Mouse (Mus musculus) limb, embryonic 15.5 days (tissue): ENCODE data around the gene Mdh2. TPM values are rescaled to one million over a fixed set of nuclear protein-coding genes. Genes with fewer than 3 reads are reported as not detected.

Experiments
- ATAC-seq: fragments of 200-750 bp; cut with Nextera tagmentation; 2 replicates; pipeline ENCODE4 v1.8.0; 2017; ENCODE audit warnings: low read depth, moderate TSS enrichment; ENCODE audit not compliant: insufficient number of reproducible peaks, low FRiP score, low TSS enrichment
- H3K27ac ChIP-seq: fragments of 300-500 bp; sonication (generic); 2 replicates; pipeline ENCODE4 v1.5.1; 2015; ENCODE audit warnings: moderate library complexity, mild to moderate bottlenecking, inconsistent platforms
- H3K27me3 ChIP-seq: fragments of 300-500 bp; sonication (generic); 2 replicates; pipeline ENCODE4 v1.6.1; 2015; ENCODE audit warnings: inconsistent platforms
- H3K36me3 ChIP-seq: fragments of 300-500 bp; sonication (generic); 2 replicates; pipeline ENCODE4 v1.6.1; 2015; ENCODE audit warnings: inconsistent platforms
- H3K4me1 ChIP-seq: fragments of 300-500 bp; sonication (generic); 2 replicates; pipeline ENCODE4 v1.6.1; 2015; ENCODE audit warnings: inconsistent platforms
- H3K4me2 ChIP-seq: fragments of 300-500 bp; sonication (generic); 2 replicates; pipeline ENCODE4 v1.6.1; 2015; ENCODE audit warnings: mild to moderate bottlenecking, inconsistent platforms
- H3K4me3 ChIP-seq: fragments of 300-500 bp; sonication (generic); 2 replicates; pipeline ENCODE4 v1.5.1; 2015; ENCODE audit warnings: mild to moderate bottlenecking, inconsistent platforms
- H3K9ac ChIP-seq: fragments of 300-500 bp; sonication (generic); 2 replicates; pipeline ENCODE4 v1.6.1; 2015; ENCODE audit warnings: inconsistent platforms
- H3K9me3 ChIP-seq: fragments of 300-500 bp; sonication (generic); 2 replicates; pipeline ENCODE4 v1.6.1; 2016; ENCODE audit warnings: inconsistent platforms
- WGBS: fragments of 180-500 bp; shearing (Covaris S2); methylation state at CpG from one replicate; pipeline ENCODE4 v1.1.7; 2015; 5-methylcytosine and 5-hydroxymethylcytosine counted together
- polyA plus RNA-seq: library from polyadenylated mRNA; unstranded; fragments of >200 nt; fragmentation: Nextera tagmentation; extraction: Ambion mirVana; gene quantifications from 2 replicates; pipeline ENCODE4 v1.2.1, GENCODE M21; 2015

Gene Mdh2
- polyA plus RNA-seq, 1 experiment from 2014 or later = 435 TPM

DNA sequence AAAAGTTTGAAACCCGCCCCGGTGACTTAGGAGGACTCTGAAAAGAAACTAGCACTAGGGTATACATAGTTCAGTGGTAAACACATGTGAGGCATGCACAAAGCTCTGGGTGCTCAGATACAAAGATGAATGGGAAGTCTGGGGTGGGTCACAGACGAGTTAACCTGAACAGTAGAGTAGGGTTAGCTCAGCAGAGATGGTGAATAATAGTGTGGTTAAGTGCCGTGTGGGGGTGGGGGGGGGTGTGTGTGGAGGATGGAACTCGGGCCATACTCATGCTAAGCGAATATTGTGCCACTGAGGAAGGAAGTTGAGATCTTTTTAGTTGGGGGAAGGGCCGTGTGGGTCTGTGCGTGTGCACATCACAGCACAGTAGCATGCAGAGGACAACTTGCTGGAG is 2.1 kb downstream of the Mdh2 start:
- Histone ChIP-seq H3K4me2 (no peak overlapping the region), H3K4me1 (peaks cover 31% of the 10 kb centered on the region), H3K4me3 (no peak overlapping the region), H3K36me3 (peaks cover 37% of the 10 kb centered on the region), H3K9ac (no peak overlapping the region), H3K27ac (no peak overlapping the region), H3K27me3 (no peaks in the 10 kb centered on the region), H3K9me3 (no peaks in the 10 kb centered on the region)
- WGBS = 87% methylated on average over 8 of the region's 8 CpGs
- no peak for ATAC-seq

DNA sequence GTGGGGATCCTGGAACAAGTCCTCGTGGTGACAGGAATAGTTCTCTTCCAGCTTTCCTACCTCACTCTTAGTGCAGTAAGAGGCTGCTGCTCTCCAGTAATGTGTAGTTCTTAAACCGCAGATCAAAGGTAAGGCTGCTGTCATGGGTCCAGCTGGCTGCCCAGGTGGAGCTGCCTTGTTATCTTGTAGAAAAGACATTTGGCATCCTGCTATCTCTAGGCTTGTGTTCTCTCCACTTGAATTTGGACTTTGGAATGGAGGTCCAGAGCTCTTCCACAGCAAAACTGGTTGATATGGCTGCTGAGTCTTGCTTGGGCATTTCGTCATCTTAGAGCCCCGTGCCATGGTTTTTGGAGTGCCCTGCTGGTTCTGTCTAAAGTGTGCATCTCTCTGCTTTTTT is 4.6 kb downstream of the Mdh2 start:
- ATAC-seq = no peak
- no peaks in the 10 kb centered on the region for H3K9me3 ChIP-seq
- peaks cover 63% of the 10 kb centered on the region for H3K36me3 ChIP-seq
- WGBS = 84% methylated on average over 4 of the region's 4 CpGs
- H3K27ac ChIP-seq = no peak overlapping the region
- H3K9ac ChIP-seq = no peak overlapping the region
- no peaks in the 10 kb centered on the region for H3K27me3 ChIP-seq
- peaks cover 20% of the 10 kb centered on the region for H3K4me1 ChIP-seq
- H3K4me3 ChIP-seq = no peak overlapping the region
- H3K4me2 ChIP-seq = no peak overlapping the region

DNA sequence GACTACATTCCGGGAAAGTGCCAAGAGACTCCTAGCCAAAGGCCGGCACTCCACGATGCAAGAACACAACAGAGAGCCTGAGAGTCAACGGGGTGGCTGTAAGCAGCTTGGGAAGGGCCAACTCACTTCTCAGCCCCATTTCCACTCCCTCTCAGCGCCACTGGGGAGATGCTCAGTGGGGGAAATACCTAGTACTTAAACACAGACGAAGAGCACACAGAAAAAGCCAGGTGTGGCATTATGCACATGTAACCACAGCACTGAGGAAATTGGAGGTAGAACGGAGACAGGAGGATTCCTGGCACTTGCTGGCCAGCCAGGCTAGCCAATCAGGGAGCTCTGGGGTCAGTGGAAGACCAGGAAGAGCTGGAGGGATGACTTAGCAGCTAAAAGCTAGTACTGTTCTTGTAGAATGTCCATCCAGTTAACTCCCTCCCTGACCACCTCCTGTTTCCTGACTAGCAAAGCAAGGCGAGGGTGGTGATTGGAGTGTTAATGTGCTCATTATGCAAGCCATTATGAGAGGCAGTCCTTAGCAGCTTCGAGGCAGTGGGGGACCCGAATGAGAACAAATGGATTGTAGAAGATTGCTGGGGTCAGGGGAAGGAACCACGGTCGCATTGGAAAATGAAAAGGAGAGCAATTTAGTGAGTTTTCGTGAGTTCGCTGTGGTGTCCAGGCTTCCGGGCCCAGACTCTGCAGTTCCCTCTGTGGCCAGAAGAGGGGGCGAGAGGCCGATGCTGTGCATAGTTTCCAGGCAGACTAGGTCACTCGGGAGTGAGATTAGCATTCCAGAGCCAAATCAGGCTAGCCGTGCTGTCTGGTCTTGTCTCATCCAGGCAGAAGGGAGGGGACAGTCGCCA is 15.9 kb downstream of the Mdh2 start:
- no peaks in the 10 kb centered on the region for H3K9me3 ChIP-seq
- ATAC-seq = peak; percentile 33; the same call in 1 of the 2 replicates
- WGBS = 14% methylated on average over 20 of the region's 20 CpGs
- peak overlapping the region; percentile 28 for H3K4me3 ChIP-seq
- peaks cover 31% of the 10 kb centered on the region for H3K36me3 ChIP-seq
- H3K9ac ChIP-seq = no peak overlapping the region
- no peaks in the 10 kb centered on the region for H3K27me3 ChIP-seq
- peaks cover 9% of the 10 kb centered on the region for H3K4me1 ChIP-seq
- no peak overlapping the region for H3K27ac ChIP-seq
- H3K4me2 ChIP-seq = peak overlapping the region; percentile 38

DNA sequence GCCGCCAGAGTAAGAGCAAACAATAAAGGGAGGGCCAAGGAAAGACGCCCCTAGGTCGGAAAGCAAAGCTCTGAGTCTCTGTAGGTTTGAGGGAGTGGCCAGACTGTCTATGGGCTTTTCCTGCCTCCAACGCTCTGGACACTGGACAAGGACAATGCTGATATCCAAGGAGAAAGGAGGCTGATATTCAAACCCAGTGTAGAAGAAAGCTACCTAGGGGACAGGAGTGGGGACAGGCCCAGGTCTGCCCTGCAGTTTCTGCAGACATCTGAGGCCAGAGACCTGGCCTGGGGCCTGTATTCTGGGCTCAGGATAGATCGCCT is 16.5 kb downstream of the Mdh2 start:
- Histone ChIP-seq H3K27me3 (no peaks in the 10 kb centered on the region), H3K4me3 (peak overlapping the region; percentile 28), H3K4me2 (peak overlapping the region; percentile 38), H3K9ac (no peak overlapping the region), H3K9me3 (no peaks in the 10 kb centered on the region), H3K4me1 (peaks cover 9% of the 10 kb centered on the region), H3K36me3 (peaks cover 25% of the 10 kb centered on the region), H3K27ac (no peak overlapping the region)
- no peak for ATAC-seq
- WGBS = 10% methylated on average over 5 of the region's 5 CpGs

DNA sequence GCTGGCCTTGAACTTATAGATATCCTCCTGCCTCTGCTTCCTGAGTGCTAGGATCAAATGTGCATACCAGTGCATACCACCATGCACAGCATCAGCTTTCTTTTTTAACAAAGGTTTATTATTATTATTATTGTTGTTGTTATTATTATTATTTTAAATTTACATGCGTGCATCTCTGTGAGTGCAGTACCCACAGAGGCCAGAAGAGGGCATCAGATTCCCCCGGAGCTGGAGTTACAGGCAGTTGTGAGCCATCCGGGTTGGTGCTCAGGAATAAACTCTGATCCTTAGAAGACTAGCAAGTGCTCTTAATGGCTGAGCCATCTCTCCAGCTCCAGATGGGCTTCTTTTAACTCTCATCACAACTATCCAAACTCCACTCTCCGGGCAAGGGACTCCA is 21.5 kb downstream of the Mdh2 start:
- no peak overlapping the region for H3K4me2 ChIP-seq
- no peak overlapping the region for H3K9ac ChIP-seq
- 44% methylated on average over 4 of the region's 4 CpGs for WGBS
- H3K27me3 ChIP-seq = 0 out of 2 replicates have a peak, but pooled peaks cover 4% of the 10 kb centered on the region
- no peaks in the 10 kb centered on the region for H3K9me3 ChIP-seq
- no peak overlapping the region for H3K27ac ChIP-seq
- no peaks in the 10 kb centered on the region for H3K36me3 ChIP-seq
- ATAC-seq = no peak
- no peak overlapping the region for H3K4me3 ChIP-seq
- H3K4me1 ChIP-seq = peaks cover 13% of the 10 kb centered on the region

DNA sequence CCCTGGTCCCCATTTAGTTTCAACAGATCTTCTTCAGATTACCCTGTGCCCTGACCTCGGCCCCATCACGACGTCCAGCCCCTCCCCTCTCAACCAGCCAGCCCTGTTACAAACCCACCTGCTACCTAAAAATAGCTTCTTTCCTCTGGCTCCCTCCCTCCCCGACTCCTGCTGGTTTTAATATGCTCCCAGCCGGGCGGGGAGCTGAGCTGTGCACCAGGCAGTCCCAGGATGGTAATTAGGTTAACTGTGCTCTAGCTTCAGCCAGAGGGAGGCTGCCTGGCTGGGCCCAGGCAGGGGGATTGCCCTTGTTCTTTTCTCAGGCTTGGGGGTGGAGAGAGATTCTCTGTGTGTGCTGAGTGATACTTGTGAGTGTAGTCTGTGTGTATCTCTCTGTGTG is 22.6 kb downstream of the Mdh2 start:
- Histone ChIP-seq H3K27me3 (0 out of 2 replicates have a peak, but pooled peaks cover 4% of the 10 kb centered on the region), H3K36me3 (no peaks in the 10 kb centered on the region), H3K27ac (no peak overlapping the region), H3K4me2 (no peak overlapping the region), H3K4me1 (peaks cover 11% of the 10 kb centered on the region), H3K9ac (0 out of 2 replicates have a peak overlapping the region, but pooled peaks have one; percentile 27), H3K4me3 (no peak overlapping the region), H3K9me3 (no peaks in the 10 kb centered on the region)
- 0 out of 2 replicates have a peak, but pooled peaks have one; percentile 58 for ATAC-seq
- under 1% methylated on average over 6 of the region's 6 CpGs for WGBS

DNA sequence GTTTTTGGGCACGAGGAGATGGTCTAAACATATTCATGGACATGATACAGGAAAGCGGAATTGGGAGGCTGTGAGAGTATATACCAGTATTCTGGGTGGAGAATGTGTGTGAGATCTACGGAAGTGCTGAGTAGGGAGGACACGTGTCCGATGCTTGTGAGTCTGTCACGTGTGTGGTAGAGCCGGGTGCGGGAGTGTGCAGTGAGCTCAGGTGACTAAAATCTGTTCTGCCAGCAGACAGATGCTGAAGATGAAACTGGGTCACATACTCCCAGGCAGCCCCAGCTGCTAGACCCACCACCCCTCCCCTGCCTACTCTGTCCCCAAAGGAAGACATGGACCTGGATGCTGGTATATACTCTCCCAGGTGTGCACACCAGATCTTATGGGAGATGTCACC is 24.4 kb downstream of the Mdh2 start:
- H3K27ac ChIP-seq = no peak overlapping the region
- no peak overlapping the region for H3K9ac ChIP-seq
- ATAC-seq = no peak
- no peaks in the 10 kb centered on the region for H3K9me3 ChIP-seq
- H3K4me1 ChIP-seq = peaks cover 14% of the 10 kb centered on the region
- H3K36me3 ChIP-seq = no peaks in the 10 kb centered on the region
- H3K4me3 ChIP-seq = no peak overlapping the region
- H3K4me2 ChIP-seq = no peak overlapping the region
- H3K27me3 ChIP-seq = 0 out of 2 replicates have a peak, but pooled peaks cover 4% of the 10 kb centered on the region
- 93% methylated on average over 8 of the region's 8 CpGs for WGBS

DNA sequence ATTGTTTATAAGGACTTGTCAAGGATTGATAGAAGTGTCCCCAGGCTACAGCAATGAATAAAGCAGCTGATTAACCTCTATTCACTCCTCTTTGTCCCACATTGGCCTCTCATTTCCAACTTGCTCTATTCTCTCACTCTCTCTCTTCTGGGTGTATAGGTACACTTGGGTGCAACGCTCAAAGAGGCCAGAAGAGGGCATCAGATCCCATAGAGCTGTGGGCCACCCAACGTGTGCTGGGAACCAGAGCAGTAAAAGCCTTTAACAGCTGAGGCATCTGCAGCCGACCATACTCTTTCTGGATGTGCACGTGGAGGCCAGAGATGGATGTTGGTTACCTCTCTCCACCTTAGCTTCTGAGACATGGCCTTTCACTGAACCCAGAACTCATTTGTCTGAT is 24.9 kb downstream of the Mdh2 start:
- ATAC-seq = no peak
- no peak overlapping the region for H3K27ac ChIP-seq
- 49% methylated on average over 4 of the region's 4 CpGs for WGBS
- H3K4me3 ChIP-seq = no peak overlapping the region
- 0 out of 2 replicates have a peak, but pooled peaks cover 4% of the 10 kb centered on the region for H3K27me3 ChIP-seq
- no peak overlapping the region for H3K9ac ChIP-seq
- H3K4me2 ChIP-seq = no peak overlapping the region
- no peaks in the 10 kb centered on the region for H3K36me3 ChIP-seq
- peaks cover 14% of the 10 kb centered on the region for H3K4me1 ChIP-seq
- H3K9me3 ChIP-seq = no peaks in the 10 kb centered on the region

DNA sequence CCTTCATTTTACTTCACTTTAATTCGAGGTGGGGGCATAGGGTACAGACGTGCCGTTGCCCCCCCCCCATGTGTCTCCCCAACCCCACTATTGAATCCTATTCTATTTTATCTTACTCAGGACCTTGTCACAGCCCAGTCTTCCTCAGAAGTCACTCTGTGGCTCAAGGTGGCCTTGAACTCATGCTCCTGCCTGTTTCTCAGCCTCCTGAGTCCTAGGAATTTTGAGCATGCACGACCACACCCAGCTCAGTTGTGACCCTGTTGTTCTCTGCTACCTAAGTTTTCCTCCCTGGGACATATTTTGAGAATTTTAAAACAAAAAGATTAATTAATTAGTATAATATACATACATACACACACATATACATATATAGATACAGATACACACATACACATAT is 25.4 kb downstream of the Mdh2 start:
- no peak overlapping the region for H3K27ac ChIP-seq
- H3K4me2 ChIP-seq = no peak overlapping the region
- no peak overlapping the region for H3K9ac ChIP-seq
- 79% methylated on average over 4 of the region's 4 CpGs for WGBS
- H3K27me3 ChIP-seq = 0 out of 2 replicates have a peak, but pooled peaks cover 4% of the 10 kb centered on the region
- peaks cover 14% of the 10 kb centered on the region for H3K4me1 ChIP-seq
- no peak overlapping the region for H3K4me3 ChIP-seq
- no peak for ATAC-seq
- H3K9me3 ChIP-seq = no peaks in the 10 kb centered on the region
- no peaks in the 10 kb centered on the region for H3K36me3 ChIP-seq

DNA sequence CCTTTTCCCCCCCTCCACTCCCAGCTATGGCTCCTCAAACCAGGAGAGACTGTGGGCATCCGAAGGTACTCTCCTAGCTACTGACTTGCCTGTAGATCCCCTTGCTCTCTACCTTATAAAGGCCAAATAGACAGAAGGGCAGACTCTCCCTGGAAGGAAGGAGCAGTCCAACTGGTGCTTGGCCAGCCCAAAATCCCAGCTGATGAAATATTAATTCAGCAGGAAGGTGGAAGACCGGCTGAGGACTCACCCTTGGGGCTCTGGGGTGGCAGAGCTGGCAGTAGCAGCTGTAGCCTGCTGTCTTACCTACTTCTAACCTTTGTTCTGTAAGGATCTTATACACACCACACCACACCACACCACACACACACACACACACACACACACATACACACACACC is 26.5 kb downstream of the Mdh2 start:
- WGBS = 59% methylated on average over 2 of the region's 2 CpGs
- no peak overlapping the region for H3K4me2 ChIP-seq
- H3K36me3 ChIP-seq = no peaks in the 10 kb centered on the region
- no peak overlapping the region for H3K4me3 ChIP-seq
- H3K4me1 ChIP-seq = peaks cover 14% of the 10 kb centered on the region
- 0 out of 2 replicates have a peak, but pooled peaks cover 4% of the 10 kb centered on the region for H3K27me3 ChIP-seq
- ATAC-seq = no peak
- H3K27ac ChIP-seq = no peak overlapping the region
- H3K9ac ChIP-seq = no peak overlapping the region
- no peaks in the 10 kb centered on the region for H3K9me3 ChIP-seq

DNA sequence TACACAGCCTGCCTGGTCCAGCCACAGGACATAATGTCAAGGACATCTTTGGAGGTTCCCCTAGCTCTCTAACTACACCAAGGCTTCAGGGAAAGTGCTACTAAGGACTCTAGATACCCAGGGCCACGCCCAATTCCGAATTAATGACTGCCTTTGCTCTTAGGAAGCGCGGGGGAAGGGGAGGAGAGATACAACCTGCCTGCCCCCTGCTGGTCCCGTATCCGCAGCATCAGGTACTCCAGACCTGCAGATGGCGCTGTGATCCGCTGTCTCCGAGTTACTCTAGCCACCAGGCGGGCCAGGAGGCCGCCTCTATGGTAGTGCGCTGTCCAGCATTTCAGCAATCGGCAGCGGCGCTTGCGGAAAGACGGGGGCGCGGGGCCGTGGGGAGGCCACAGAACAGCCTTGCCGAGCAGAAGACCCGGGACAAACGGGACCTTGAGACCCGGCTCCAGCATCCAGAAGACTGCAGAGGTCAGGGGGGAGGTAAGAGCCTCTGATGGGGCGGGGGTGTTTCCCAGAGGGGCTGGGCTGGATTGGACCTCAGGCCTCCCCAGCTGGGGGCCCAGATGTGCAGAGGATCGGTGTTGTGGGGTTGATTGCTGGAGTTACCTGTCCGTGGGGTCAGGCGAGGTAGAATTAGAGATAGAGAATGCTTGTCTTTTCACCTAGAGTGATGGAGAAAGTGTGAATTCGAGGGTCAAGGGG is 28.4 kb downstream of the Mdh2 start, which contains the start of gene Srrm3:
Gene Srrm3, plus strand, starts transcription at position 336 of the 708 bp plus-strand sequence.
- Histone ChIP-seq H3K4me3 (no peak within 1 kb of the TSS), H3K36me3 (no peaks in the 10 kb centered on the region), H3K27me3 (0 out of 2 replicates have a peak, but pooled peaks cover 4% of the 10 kb centered on the region), H3K4me2 (no peak within 1 kb of the TSS), H3K9me3 (no peaks in the 10 kb centered on the region), H3K9ac (no peak within 1 kb of the TSS), H3K4me1 (peaks cover 3% of the 10 kb centered on the region), H3K27ac (no peak within 1 kb of the TSS)
- ATAC-seq = no peak
- 4% methylated on average over 29 of the region's 29 CpGs for WGBS

DNA sequence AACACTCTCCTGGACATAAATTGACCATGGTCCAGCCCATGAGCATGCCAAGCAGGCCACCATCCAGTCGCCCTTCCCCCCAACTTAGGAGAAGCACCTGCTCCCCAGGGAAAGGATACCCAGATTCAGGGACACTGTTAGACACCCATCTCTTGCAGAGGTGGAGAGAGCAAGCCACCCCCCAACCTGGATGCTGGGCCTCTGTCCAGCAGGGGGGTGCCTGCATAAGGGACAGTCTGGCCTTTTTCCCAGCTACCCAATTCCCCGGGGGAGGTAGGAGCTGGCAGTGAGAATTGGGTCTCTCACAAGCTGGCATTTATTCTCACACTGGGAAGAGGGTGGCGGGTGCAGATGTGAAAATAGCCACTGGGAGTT is 29.0 kb downstream of the Mdh2 start:
- Histone ChIP-seq H3K27me3 (0 out of 2 replicates have a peak, but pooled peaks cover 4% of the 10 kb centered on the region), H3K36me3 (no peaks in the 10 kb centered on the region), H3K4me2 (no peak overlapping the region), H3K9ac (no peak overlapping the region), H3K9me3 (no peaks in the 10 kb centered on the region), H3K4me1 (peaks cover 3% of the 10 kb centered on the region), H3K27ac (no peak overlapping the region), H3K4me3 (no peak overlapping the region)
- WGBS = 46% methylated on average over 3 of the region's 3 CpGs
- ATAC-seq = no peak
